Mouse (Mus musculus) thymus, postnatal 10 days (tissue): ENCODE results near the gene Mpig6b.

Experiments
- DNase-seq, 2 experiments: peaks; one replicate each; pipeline ENCODE4 v3.0.0; 2021; ENCODE audit warnings: low spot score in 2 of 2

The Mpig6b gene

DNA sequence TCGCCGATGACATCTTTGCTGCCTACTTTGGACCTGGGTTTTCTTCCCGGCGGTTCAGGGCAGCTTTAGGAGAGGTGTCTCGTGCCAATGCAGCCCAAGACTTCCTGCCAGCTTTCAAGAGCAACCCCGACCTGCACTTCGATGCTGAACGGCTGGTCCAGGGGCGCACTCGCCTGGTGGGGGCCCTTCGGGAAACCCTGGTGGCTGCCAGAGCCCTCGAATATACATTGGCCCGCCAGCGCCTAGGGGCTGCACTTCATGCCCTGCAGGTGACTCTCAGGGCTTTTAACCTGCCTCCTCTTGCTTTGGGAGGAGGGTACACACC lies 48.3 kb downstream of the Mpig6b start:
- no peak for DNase-seq

DNA sequence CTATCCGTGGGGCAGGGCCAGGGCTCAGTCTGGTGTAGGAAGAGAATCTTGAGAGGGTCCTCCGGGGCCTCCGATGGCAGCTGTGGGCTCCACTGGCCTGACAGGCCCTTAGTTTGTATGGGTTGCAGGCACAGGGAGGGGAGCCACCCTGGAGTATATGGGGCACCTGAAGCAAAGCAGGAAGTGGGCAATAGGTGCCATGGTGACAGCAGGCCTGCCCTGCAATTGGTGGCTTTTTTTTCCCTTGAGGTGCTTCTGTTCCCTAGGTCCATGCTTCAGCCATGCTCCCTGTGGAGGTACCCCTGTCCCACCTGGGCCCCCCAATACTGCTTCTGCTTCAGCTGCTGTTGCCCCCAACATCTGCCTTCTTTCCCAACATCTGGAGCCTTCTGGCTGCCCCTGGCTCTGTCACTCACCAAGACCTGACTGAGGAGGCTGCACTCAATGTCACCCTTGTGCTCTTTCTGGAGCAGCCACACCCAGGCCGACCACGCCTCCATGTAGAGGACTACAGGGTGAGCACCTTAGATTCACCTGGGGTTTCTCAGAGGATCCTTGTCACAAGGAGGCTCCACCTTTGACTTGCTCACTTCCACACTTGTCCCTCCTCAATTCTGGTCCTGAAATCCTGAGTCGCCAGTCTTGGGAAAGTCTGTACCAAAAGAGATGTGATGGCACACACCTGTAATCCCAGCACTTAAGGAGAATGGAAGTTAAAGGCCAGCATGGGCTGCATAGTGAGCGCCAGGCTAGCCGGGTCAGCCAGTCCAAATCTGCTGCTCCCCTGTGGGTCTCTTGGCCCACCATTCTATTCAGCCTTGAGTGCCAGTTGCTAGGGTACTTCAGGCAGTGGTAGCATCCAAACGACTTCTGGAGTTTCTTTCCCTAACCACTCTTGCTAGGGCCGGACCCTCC lies 48.9 kb downstream of the Mpig6b start:
- no peak for DNase-seq

DNA sequence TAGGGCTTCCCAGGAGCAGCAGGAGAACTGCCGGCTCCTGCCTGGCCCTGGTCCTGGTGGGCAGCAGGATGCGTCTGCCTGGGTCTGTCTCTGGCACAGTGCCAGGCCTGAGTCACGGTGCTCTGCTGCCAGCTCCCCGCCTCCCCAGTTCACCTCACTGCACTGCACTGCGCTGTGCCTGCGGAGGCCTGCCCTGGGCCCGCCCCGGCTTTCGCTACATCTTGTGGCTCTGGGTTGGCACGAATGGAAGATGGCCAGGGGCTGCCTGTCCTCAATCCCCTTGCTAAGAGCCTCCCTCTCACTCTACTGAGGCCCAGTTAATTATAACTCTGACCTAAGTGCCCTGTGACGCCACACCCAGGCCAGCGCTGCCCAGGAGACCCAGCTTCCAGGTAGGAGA lies 49.6 kb downstream of the Mpig6b start, which contains the start of gene Vwa7:
Gene Vwa7, plus strand, starts transcription at position 204 of the 400 bp plus-strand sequence.
- DNase-seq: no peak

DNA sequence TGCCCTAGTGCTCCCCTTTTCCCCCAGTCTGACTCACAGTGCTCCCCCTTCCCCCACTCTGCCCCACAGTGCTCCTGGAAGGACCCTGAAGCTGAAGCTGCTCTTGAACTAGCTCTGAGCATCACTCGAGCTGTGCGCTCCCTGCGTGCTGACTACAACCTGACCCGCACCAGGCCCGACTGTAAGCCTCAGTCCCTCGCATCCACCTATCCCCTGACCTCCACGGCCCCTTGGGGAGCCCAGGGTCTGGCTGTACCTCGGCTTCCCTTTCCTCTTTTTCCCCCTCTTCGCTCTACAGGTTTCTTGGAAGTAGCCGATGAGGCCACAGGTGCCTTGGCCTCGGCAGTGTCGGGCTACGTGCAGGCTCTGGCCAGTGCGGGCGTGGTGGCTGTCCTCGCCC lies 50.7 kb downstream of the Mpig6b start:
- DNase-seq: no peak

DNA sequence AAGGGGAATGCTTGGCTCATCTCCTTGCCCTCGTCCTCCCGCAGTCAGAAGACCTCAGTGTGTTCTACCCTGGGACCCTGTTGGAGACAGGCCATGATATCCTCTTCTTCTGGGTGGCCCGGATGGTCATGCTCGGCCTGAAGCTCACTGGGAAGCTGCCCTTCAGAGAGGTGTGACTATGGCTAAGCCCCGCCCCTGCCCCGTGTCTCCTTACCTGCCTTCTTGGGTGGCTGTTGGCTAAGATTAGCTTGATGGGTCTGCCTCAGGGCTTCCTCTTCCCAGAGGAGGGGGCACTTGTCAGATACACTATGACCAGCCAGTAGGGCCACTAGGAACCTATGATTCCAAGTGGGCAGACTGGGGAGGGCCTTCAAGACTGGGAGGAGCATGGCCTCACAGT lies 52.8 kb downstream of the Mpig6b start:
- DNase-seq: no peak
